Mouse (Mus musculus): ENCODE results near the gene Arhgef5.
"Not testable (repeated sequence)": the region's sequence is repeated elsewhere in the genome, so short reads cannot be mapped to it uniquely, and the experiment has no call there.

Gene Arhgef5

DNA sequence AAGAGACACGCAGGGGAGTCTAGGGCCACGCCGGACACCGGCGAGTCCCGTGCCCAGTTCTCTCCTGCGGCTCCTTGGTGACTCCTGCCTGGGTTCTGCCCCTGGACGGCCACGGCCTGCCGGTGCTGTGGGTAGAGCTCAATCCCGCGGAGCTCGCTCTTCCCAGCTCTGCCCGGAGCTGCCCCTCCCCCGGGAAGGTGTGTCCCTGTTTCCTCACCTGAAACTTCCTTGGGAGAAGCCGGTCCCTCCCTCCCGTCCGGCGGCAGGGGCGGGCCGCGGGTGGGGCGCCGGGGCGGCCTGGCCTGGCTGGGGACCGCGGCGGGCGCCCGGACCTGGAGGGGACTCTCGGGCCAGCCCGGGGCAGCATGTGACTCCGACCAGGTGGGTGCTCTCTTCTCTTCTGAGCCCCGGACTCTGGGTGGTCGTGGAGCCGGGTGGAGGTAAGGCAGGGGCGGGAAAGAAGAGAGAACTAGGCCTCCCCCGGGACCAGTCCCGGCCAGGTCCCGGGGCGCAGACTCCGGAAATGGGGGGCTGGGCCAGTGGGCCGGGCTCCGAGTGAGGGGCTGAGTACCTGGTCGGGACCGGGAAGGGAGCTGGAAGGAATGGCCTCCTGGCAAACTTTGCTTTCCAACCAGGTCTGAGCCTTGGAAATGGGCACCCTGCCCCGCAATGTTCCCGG lies at the start of gene Arhgef5:
TSS of gene Arhgef5 (plus strand) at position 220 of the 679 bp plus-strand sequence.
- DNase-seq (ENCODE audit: low read depth, low spot score) = peak; percentile 24

DNA sequence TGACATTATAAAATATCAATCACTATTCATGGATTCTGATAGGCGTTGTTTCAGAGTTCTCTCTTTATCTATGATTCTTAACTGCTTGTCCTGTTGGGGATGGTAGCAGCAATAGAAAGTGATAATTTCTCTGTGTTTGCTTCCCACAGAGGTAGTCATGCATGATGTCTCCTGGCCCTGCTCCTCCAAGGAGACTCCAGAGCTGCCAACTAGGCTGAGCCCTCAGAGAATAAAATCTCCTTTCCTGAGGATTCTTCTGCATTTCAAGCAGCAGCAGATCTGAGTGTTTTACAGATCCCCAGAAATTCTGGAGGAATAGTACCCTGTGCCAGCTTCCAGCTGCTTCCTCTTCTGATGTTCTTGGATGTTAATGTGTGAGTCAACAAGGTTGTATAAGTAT lies 34.1 kb upstream of the Arhgef5 start, which contains the start of gene Olfr47:
TSS of gene Olfr47 (plus strand) at position 275 of the 400 bp plus-strand sequence.
- not testable (repeated sequence) for DNase-seq (ENCODE audit: low read depth, low spot score)

DNA sequence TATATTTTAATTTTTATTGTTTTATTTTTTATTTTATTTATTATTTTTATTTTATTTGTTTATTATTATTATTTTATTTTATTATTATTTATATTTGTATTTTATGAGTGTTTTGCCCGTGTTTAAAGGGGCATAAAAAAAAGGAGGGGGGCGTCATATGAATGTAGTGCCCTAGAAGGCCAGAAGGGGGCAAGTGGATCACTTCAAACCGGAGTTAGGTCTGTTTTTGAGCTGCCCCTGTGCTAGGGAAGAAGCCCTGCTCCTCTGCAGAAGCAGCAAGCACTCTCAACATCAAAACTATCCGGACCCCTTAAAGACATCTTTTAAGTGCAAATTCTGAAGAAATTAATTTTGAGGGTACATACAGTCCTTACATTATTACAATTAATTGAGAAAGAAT lies 23.3 kb upstream of the Arhgef5 start:
- DNase-seq (ENCODE audit: low read depth, low spot score) = no peak

DNA sequence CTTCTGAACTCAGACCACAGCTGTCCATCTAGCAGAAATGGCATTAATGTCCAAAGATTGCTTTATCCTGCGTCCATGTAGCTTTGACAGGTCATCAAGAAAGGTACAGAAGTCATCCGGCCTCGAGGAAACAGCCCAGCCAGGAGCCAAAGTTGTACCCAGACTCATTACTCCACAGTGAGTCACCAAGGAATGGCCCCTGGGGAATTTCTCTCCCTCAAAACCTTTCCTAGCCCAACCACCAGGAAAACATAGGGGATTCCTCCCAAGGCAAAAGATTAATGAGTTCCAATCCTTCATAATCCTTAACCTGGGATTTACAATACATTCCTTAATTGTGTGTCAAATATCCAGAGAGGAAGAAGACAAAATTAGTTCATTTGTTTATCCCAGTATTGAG lies 18.0 kb upstream of the Arhgef5 start:
- no peak for DNase-seq (ENCODE audit: low read depth, low spot score)

DNA sequence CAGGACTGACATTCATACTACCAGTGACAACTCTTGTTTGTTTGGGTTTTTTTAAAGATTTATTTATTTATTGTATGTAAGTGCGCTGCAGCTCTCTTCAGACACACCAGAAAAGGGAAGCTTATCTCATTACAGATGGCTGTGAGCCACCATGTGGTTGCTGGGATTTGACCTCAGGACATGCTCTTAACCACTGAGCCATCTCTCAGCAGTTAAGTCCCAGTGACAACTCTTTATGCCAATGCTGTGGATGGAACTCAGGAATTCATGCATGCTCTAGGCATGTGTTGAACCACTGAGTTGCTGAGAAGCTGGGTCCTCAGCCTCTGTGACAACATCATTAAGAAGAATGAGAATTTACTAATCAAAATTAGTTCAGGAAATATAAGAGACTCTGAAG lies 12.4 kb upstream of the Arhgef5 start:
- no peak for DNase-seq (ENCODE audit: low read depth, low spot score)

DNA sequence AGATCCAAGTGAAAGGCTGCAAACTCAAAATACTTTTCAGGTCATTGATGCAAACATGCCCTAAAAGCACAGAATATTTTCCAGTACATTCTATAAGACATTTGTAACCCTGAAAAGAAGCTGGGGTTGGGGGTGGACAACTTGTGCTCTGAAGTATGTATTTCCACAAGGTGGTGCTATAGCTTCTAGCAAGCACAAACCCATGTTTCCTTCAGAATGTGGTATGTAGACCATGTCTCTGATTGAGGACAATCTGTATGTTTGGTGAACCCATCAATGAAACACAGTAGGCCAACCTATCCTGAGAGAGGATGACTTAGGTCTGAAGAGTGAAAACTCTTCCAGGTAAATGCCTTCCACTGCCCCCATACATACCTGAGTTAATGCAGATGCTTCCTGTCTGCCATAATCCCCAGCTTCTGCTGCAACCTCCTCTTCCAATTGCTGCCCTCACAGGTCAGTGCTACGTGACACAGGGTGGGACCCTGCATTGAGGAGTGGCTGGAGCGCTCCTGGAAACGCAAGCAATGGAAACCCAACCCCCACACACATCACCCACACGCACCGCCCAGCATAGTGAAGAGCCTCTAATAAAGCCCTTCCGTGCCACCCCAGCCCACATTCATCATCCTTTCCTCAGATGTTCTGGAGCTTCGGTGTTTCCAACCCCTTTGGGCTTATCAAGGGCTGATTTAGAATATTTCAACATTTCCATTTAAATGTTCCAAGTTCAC lies 11.0 kb upstream of the Arhgef5 start:
- peak; percentile 5 for DNase-seq (ENCODE audit: low read depth, low spot score)

DNA sequence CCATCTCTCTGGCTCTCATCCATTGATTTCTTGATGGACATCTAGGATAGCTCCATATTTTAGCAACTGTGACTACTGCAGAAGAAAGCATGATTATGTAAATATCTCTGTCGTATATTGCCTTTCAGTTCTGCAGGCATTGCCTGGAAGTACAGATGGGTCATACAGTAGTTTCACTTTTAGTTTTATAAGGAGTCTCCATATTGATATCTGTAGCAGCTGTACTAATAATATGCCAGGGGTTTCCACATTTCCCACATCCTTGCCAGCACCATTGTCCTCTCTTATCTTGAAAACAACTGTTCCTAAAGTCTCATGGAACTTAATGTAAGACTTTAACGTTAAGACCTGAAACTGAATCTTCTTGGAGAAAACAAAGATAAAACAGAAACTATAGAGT lies 4.6 kb upstream of the Arhgef5 start:
- no peak for DNase-seq (ENCODE audit: low read depth, low spot score)

DNA sequence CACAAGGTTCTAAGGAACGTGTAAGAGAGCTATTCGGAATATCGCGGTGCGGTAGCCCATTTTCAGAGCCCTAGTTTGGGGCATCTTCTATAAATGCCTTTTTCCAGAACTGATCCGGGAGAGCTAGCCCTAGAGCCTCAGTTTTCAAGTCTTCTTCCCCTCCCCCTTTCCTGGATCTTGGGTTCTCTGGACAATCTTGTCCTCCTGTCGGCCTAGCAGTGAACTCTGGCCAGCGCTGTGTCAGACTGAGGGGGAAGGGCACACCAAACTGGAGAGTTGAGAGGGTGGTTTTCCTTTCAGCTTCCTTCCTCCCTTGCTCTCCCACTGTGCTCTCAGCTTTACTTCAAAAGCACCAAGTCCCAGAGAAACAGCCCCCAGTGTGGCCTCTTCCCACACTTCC lies 974 bp downstream of the Arhgef5 start:
- DNase-seq (ENCODE audit: low read depth, low spot score) = no peak

DNA sequence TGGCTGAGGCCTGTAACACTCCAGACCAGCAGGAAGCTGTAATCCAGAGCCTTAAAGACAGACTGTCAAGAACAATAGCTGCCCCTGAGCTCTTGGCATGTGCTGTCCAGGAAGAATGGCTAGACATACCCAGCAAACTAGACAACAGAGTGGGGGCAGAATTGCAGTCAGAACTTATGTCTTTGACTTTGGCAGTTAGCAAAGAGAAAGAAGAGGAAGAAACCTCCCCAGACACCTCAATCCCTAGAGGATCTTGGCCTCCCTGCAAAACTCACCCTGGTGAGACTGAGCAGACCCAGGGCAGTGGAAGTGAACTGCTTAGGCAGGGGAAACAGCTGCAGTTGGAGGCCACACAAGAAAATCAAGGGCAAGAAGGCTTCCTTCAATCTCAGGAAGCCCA lies 7.2 kb downstream of the Arhgef5 start:
- DNase-seq (ENCODE audit: low read depth, low spot score) = no peak

DNA sequence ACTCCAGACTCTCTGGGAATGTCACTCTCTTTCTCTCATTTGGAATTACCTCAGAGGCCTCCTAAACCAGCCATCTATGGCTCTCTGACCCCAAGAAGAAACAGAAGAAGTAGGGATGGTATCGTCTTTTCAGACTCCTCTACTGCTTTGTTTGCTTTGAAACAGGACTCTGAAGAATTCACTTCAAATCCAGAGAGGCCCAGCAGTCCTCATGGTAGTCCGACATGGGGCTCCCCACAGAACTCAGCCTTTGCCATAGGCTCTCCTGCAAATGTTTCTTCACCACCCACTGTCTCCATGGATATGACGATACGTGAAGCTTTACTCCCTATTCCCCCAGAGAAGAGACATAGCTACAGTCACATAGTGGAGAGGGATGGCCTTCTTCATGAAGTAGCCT lies 8.7 kb downstream of the Arhgef5 start:
- DNase-seq (ENCODE audit: low read depth, low spot score) = no peak

DNA sequence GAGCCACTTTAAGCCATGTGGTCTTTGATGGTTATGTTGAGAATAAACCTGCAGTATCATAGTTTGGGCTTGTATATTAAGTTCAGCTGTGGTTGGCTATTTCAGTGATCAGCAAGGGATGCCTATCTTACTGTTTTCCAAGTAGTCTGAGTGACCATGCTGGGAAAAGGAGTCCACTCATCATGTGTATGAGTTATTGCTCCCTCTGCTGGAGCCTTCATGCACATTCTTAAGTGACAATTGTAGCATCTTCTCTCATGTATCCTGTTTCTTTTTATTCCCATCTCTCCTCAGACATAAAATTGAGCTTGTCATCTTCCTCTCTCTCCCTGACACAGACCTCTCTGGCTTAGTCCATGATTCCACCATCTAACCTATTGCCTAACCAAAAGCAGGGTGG lies 12.9 kb downstream of the Arhgef5 start:
- DNase-seq (ENCODE audit: low read depth, low spot score) = no peak

DNA sequence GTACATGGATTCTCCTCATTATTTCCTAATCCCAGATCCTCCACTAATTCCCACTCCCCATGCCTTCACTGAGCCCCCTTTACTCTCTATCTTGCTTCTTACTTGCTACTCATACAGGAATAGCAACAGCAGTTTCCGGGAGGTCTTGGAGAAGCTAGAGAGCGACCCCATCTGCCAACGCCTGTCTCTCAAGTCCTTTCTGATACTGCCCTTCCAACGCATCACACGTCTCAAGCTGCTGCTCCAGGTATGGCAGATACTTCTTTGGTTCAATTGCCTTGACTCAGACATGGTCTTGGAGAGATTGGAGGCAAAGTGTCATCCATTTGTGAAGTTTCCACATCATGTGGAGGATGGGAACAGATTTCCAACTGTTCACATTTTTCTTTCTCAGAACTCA lies 15.1 kb downstream of the Arhgef5 start:
- no peak for DNase-seq (ENCODE audit: low read depth, low spot score)

DNA sequence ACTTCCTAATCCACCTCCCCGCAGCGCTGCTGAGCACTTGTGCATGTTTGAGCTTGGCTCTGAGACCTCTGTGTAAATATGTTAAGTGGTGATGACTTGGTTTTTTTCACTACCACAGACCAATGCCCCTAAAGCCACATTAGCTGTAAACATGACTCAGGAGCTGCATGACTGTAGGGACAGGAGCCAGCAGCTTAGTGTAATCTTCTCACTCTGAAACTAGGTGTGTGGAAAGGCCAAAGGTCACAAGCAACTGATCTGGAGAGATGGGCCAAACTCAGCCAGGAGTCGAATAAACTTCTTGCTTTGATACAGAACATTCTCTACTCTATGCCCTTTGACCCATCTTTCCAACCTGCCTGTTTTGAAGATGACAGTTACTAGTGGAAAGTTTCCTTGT lies 26.7 kb downstream of the Arhgef5 start:
- DNase-seq (ENCODE audit: low read depth, low spot score) = no peak

DNA sequence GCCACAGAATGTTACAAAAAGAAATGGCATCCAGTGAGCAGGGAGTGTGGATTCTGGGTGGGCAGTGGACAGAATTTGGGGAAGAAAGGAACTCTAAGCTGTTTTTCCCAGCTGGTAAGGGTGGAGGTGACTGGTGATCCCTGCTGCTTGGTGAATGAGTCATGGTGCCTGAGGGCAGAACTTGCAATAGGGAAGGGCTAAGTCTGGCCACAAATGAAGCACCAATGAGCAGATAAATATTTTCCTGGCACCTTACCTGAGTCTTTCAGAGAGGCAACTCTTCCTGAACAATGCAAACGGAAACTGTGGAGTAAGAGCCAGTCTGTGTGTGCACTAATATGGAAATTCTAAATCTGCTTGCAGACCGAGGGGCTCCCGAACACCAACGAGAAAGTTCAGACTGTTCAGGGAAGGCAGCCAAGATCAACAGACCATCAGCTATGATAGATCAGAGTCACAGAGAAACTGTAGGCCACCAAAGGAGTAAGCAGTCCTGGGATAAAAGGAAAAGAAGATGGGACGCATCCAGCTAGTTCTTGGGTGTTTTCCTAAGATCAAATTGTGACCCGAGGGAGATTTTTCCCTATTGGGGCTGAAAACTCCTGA lies 27.2 kb downstream of the Arhgef5 start:
- DNase-seq (ENCODE audit: low read depth, low spot score) = no peak

DNA sequence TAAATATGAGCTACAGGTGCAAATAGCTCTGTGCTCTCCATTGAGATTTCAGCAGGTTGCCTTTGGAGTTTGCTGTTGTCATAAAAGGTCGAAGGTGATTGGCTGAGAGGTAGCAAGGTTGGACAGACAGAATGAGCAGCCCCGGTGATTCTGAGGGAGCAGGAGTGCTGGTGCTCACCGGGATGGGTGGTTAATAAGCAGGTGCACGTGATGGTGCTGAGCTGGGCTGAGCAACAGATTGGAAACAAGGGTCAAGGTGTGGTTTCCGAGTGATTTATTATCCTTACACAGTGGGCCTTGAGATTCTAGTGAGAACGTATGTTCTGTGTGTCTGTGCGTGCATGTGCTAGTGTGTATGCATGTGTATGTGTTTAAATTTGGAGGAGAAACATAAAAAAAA lies 27.8 kb downstream of the Arhgef5 start:
- no peak for DNase-seq (ENCODE audit: low read depth, low spot score)

DNA sequence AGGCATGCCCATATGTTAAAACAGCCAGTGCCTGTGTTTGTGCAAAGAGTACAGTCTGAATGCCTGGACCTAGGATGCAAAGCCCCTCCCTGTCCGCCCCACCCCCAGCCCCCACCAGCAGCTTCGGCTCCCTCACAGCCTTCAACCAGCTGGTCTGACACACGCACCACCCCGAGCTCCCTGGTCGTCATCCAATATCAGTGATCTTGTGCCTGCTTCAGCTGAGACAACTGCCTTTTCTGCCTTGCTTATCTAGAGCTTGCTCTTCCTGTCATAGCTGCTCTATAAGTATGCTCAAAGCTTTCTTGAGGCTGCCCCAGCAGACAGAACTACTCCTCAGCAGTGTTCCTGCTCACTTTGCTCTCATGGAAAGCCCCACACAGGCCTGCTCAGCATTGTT lies 30.5 kb downstream of the Arhgef5 start:
- DNase-seq (ENCODE audit: low read depth, low spot score) = no peak

DNA sequence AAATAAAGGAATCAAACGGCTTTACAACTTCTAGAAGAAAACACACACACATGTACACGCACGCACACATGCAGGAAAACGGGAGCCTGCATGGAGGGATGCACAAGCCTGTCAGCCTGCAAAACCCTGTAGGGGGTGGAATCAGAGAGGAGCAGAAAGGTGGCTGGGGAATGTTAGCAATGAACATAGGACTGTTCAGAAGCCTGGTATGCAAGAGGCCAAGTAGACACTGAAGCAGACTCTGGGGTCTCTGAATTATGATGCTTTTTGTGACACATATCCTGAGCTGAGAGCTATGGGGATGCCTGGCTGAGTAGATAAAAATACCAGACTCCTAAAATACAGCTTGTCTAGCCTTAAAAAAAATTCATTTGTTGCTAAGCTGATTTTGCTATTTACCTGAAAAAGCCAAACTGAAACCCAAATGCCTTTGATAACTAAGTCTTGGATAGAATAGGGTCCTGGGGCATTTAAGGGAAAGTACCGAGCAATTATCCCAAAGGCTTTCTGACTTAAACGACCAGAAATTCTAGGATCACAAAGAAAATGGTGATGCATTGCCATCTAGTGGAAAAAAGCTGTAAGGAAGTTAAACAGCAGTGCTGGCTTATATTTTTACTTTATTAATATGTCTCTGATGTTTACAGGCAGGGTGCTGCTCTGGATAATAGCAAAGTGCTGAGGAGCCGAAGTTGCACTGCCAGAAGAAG lies 31.6 kb downstream of the Arhgef5 start:
- no peak for DNase-seq (ENCODE audit: low read depth, low spot score)

DNA sequence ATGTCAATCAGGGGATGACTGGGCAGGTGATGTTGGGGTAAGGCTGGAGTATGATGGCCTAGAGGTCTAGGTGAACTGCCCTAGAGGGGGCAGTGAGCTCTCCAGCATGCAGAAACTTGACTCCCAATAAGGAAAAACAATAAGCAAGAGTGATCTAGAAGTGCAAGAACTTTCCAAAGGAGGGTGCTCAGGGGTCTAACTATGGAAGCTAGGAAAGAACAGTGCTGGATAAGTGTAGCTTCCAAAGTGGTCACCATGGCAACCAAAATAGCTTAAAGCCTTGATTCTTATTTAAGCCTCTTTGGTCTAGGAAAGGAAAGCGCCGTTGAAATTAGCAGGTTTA lies 32.1 kb downstream of the Arhgef5 start:
- DNase-seq (ENCODE audit: low read depth, low spot score) = no peak

DNA sequence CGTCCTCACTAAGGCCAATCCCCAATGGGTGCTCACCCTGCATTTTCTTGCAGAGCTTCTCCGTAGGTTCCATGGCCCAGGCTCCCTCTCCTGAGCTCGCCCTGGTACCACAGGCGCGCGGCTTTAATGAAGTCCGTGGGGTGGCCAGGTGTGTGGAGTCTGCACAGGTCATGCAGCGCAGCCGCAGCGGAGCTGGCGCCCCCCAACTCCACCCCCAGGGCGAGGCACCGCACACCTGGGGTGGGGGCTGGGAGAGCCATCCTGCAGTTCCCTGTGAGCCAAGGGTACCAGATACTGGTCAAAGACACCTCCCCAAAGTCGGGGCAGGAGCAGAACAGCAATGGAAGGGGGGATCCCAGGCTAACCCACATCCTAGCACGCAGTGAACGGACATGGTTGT lies 44.1 kb downstream of the Arhgef5 start, which contains the start of gene Nobox:
TSS of gene Nobox (minus strand) at position 101 of the 400 bp plus-strand sequence.
- DNase-seq (ENCODE audit: low read depth, low spot score) = no peak

DNA sequence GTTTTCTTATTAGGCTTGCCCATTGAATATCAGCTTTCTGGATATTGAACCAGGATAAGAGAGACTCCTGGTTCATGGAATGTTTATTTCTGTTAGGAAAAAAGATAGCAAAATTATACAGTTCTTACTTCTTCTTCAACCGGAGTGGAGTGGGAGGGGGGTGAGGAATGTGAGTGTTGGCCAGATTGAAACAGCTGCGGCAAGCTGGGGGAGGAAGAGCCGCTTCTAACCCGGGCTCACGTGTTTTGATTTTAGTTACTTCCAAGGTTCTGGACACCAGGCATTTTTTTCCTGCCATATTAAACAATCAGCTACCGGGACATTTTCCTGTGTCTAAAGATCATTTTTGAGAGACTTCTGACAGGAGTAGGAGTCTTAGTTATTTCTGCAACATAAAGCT lies 44.7 kb downstream of the Arhgef5 start:
- DNase-seq (ENCODE audit: low read depth, low spot score) = no peak

DNA sequence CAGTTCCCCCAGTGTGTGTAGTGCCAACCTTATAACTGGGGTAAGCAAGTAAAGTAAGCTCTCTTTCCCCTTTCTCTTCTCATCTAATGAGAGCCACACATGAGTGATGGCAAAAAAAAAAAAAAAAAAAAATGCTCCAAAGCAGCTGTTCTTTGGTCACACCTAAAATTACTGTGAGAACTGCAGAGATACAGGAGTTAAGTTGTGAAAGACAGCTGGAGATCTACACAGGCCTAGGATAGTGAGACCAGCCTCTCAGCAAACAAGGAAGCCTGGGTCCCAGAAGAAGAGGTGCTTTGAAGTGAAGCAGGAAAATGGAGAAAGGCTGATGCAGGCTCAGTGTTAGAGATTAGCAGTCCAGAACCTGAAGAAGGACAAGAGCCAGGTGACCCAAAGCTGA lies 47.2 kb downstream of the Arhgef5 start:
- no peak for DNase-seq (ENCODE audit: low read depth, low spot score)

DNA sequence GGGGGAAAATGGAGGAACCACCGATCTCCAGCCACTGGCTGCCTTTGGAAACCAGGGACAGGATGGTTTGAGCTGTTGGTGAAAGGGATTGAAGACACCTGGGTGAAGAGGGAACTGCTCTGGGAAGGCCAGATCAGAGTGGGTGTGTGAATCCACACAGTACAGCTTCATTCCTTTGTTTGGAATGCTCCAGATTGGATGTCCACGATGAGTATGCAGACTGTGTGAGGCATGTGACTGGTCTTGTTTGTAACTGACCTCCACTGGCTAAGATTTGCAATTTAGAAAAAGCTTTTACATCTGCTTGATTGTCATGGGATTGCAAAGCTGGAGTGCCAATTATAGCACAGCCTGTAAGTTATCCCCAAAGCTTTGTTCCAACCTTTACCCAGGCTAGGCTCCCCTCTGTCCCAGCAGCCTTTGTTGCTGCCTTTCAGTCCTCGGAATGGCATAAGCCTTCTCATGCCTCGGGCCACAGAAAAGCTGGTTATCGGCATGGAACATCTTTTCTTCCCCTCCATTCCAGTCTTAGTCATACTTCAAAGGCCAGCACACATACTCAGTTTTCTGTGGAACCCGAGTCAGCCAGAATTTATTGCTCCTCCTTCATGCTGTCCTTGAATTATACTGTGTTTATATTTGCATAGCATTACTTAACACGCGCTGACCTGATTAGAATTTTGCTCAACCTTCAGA lies 47.7 kb downstream of the Arhgef5 start:
- DNase-seq (ENCODE audit: low read depth, low spot score) = no peak
